Mouse (Mus musculus) T-helper 2 cell (primary cell): ENCODE data around the gene Tipin.
"Not testable (repeated sequence)": the region's sequence is repeated elsewhere in the genome, so short reads cannot be mapped to it uniquely, and the experiment has no call there.

Experiments used
- in situ Hi-C: fragments of 300-600 bp; cut with MboI, MseI; formaldehyde crosslinking; loops from one replicate; pipeline ENCODE4 v1.15.1; 2025; ENCODE audit warnings: high pct_unique_total_duplicates

Tipin gene

DNA sequence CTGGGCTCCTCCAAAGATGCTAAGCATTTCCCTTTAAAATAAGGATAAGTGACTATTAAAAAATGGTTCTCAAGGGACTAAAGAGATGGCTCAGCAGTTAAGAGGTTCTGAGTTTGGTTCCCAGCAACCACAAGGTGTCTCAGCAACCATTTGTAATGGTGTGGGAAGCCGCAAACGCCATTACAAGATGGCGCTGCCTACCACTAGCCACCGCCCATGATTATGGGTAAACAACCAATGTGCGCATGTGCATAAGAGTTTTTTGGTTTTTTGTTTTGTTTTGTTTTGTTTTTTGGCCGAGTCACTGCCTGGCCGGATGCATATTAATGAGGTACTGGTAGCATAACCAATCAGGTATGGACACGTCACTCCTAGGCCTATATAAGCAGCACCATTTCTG lies 12.5 kb upstream of the Tipin start:
- in situ Hi-C loops: loop anchor here (25.0 kb wide), 1 partner anchor 882 kb away; the partner anchor contains the start of genes 2300009A05Rik and Map2k5

DNA sequence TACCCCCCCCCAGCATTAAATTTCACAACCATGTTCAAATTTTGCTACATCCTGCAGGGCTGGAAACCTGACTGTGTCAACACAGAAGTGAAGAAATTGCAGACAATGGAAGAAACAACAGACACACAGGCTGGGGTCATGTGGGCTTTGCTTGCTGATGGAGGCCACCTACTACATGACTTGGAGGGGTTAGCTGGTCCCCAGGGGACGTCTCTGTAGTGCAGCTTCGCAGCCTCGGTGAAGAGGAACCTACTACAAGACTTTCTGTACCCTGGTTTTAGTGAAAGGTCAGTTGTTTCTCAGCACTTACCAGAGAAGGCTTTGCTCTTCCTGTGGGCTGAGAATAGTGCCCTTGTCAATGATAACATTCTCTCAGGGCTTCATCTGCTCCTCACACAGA lies 10.1 kb upstream of the Tipin start:
- in situ Hi-C loops: loop anchor here (5.0 to 25.0 kb wide), 2 partner anchors 84 to 884 kb away; partner anchors contain the start of genes 2300009A05Rik and Map2k5

DNA sequence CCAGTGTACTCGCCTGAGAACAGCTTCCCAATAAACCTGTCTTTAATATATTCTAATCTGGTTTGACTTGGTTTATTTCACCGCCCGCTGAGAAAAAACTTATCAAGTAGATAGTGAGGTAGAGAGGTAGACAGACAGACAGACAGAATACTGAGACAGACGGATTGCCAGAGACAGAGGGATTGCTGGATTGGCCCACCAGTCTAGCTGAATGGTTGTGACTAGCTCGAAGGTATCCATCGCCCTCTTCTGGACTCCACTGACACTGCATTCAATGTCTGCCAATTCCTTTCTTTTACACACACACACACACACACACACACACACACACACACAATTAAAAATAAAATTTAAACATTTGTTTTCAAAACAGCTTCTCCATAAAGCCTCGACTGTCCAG lies 8.8 kb upstream of the Tipin start:
- in situ Hi-C loops: loop anchor here (5.0 to 25.0 kb wide), 2 partner anchors 85 to 885 kb away; partner anchors contain the start of genes 2300009A05Rik and Map2k5

DNA sequence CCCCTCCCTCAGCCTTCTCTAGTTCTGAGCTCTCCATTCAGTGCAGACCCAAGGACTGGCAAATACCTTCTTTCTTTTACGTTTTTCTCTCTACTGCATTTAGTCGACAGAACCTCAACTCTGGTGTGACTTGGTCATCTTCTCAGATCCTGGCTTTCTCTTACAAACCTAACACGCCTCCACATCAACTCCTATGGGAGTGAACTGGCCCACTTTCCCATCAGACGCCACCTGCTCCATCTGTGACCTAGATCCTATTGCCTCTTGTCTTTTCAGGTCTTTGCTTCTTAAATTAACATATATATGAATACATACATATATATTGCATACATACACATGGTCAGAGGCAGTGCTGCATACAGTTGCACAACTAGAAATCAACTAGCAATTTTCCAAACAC lies 7.6 kb upstream of the Tipin start:
- in situ Hi-C loops: loop anchor here (5.0 to 25.0 kb wide), 2 partner anchors 86 to 886 kb away; partner anchors contain the start of genes 2300009A05Rik and Map2k5

DNA sequence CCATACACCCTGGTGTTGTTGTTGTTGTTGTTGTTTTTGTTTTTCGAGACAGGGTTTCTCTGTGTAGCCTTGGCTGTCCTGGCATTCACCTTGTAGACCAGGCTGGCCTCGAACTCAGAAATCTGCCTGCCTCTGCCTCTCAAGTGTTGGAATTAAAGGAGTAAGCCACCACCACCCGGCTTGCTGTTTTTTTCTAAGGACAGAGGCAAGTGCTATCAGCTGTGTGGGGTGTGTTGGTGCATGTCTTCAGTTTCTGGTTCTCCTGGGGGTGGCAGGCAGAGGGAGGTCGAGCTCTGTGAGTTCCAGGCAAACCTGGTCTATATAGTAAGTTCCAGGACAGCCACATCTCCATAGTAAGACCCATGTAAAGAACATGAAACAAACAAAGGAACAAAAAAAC lies 7.1 kb upstream of the Tipin start:
- in situ Hi-C loops: loop anchor here (5.0 to 25.0 kb wide), 2 partner anchors 87 to 887 kb away; partner anchors contain the start of genes 2300009A05Rik and Map2k5

DNA sequence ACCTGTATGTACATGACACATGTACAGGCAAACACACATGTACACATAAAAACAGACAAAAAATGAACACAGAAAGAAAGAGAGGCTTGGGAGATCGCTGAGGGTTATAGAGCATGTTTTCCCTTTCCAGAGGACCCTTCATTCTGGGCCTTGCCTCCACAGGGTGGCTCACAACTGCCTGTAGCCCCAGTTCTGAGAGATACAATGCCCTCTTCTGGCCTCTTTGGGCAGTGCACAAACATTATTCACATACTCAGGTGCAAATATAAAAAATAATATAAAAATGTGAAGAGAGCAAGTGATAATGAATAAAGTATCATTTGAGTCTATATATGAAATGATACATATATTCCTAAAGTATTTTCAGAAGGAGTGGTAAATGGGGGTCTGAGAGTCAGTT lies 6.5 kb upstream of the Tipin start:
- in situ Hi-C loops: loop anchor here (5.0 to 25.0 kb wide), 2 partner anchors 88 to 888 kb away; partner anchors contain the start of genes 2300009A05Rik and Map2k5

DNA sequence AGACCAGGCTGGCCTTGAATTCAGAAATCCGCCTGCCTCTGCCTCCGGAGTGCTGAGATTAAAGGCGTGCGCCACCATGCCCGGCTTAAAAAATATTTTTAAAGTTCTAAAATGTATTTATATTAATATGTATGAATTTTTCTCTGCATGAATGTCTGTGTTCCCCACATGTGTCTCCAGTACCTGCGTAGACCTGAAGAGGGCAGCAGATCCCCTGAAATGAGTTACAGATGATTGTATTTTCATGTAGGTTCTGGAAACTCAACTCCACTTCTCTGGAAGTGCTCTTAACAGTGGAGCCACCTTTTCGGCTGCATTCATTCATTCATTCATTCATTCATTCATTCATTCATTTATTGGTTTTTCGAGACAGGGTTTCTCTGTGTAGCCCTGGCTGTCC lies 3.7 kb upstream of the Tipin start:
- in situ Hi-C loops: no loop called here

DNA sequence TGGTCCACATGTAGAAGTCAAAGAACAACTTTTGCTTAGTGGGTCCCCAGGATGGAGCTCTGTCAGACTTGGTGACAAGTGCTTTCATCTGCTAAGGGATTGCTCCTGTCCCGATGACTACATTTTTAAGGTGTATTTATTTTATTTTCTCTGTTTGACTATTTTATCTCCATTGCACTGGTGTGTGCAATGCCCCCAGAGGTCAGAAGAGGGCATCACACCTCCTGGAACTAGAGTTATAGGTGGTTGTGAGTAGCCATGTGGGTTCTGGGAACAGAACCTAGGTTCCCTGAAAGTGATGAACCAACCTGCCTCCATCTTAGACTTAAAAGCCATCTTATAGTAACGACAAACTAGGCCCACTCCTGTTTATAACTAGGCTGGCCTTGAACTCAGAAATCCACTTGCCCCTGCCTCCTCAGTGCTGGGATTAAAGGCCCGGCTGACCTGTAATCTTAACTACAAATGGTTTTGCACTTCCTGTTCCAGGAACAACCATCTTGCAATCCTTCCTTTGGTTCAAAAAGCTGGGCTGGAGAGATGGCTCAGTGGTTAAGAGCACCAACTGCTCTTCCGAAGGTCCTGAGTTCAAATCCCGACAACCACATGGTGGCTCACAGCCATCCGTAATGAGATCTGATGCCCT lies 2.6 kb upstream of the Tipin start:
- in situ Hi-C loops: no loop called here

DNA sequence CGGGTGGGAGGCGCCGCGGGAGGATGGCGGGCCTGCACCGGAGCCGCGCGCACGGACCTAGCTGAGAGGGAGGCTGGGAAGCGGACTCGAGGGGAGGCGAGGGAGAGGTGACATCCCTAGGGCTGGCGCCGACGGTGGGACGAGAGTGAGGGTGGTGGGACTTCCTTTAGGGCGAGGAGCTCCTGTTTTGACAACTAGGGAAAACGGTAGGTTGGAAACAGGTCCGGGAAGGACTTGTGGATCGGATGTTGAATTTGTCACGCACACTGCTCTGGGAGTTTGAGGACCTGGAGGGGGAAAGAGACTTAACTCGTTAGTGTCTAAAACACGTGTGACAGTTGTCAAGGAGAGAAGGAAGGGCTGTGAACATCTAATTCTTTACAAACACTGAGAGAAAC lies 399 bp downstream of the Tipin start:
- in situ Hi-C loops: no loop called here

DNA sequence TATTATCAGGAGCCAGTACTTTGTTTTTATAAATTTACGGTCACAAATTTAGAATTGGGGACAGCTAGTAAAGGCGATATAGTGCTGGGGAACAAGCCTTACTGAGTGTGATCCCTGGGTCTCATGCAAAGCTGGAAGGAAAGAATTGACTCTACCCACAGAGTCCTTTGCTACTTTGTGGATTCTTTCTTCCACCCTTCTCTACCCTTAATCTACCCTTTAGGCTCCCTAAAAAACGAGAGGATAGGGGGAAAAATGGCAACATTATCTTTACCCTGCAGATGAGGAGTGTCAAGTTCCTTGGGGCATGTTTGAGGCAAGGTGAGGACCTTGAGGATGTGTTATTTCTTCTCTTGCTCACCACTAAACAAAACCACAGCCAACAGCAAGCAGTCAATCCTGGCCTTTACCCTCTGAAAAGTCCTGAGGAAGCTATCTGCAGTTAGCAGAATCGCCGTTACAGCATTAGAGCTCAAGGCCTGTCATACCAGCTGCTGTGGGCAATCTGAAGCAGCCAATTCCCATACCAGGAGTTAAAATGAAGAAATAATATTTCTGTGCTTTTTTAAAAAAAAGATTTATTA lies 1.1 kb downstream of the Tipin start:
- in situ Hi-C loops: no loop called here

DNA sequence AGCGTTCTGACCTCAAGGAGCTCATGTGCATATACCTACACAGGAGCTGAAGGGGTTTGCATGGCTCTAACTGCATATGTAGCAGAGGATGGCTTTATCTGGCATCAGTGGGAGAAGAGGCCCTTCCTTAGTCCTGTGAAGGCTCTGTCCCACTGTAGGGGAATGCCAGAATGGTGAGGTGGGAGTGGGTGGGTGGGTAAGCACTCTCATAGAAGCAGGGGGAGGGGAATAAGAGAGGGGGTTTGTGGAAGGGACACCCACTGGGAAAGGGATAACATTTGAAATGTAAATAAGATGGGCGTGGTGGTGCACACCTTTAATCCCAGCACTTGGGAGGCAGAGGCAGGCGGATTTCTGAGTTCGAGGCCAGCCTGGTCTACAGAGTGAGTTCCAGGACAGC lies 21.7 kb downstream of the Tipin start:
- in situ Hi-C loops: not testable (repeated sequence)

DNA sequence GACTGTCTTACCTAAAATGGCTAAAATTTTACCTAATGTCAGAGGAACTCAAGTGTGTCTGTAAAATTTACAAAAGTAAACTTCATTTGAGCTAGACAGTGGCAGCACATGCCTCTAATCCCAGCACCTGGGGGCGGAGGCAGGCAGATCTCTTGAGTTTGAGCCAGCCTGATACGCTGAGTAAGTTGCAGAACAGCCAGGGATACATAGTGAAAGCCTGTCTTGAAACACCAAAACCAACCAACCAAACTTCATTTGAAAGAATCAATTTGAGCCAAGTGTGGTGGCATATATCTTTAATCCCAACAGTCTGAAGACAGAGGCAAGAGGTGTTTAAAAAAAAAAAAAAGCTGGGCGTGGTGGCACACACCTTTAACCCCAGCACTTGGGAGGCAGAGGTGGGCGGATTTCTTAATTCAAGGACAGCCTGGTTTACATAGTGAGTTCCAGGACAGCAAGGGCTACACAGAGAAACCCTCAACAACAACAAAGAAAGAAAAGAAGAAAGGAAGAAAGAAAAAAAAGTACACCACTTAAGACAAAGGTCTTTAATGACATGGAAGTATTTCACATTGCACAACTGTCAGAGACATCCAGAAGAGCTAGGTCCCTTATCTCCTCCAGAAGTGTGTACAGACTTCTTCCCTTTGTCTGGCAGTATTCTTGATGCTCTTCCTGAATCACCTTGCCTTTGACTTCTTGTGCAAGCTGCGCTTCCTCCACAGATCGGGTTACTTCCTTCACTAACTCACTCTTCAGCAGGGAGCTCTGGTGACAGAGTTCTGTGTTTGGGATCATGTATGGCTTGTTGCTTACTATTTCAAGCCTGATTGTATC lies 25.3 kb downstream of the Tipin start:
- in situ Hi-C loops: no loop called here

DNA sequence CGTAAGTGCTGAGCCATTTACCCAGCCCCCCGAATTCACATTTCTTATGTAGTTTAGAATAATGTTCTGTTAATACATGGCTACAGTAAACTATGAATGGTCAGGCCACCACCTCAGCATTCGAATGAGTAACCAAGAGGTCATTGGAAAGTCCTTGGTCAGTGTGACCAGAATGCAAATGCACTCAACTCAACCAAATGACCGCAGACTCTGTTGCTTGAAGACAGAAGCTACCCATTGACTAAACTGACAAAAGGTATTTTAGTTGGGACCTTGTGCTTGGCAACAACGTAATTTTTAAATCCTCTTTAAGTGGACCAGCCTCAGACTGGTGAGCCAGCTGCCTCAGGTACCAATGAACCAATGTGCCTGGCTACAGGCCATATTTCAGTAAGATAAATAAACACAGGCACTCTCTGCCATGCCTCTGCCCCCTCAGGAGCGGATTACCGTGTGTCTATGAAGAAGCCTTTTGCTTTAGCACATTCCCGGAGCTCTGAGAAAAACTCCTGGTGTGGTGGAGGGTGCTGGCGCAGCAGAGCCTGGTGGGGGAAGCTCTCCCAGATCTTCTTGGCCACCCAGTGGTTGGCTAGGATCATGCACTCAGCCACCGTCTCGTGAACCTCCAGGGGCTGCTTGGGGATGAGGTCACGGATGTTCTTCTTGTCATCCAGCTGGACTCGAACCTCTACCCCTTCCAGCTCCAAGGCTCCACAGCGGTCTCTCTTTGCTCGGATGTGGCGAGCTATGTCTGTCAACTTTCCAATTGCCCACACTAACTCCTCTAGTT lies 29.8 kb downstream of the Tipin start:
- in situ Hi-C loops: no loop called here

DNA sequence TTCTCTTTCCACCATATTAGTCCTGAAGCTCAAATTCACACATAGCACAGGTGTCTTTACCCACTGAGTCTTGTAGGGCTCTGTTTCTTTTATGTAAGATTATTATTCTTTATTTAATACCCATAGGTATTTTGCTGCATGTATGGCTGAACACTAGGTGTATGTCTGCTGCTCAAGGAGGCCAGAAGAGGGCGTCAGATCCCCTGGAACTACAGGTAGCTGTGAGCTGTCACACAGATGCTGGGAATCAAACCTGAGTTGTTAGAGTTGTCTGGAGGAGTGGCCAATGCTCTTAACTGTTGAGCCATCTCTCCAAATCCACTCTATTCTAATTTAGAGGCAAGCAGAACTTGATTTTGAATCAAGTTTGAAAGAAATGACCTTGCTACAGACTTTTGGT lies 30.7 kb downstream of the Tipin start:
- in situ Hi-C loops: no loop called here

DNA sequence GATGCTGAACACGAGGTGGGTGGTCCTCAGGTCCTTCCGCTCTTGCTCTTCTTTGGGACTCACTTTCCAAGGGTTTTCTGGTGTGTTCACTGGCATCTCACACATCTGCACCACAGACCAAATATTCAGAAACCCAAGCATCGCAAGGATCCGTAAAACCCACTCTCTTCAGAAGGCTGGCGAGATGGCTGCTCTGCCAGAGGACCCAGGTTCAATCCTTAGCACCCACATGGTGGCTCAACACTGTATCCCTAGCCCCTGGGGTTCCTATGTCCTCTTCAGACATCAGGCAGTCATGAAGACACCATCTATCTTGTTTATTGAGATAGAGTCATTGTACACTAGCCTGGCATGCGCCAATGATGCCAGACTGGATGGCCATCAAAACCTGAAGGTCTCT lies 33.3 kb downstream of the Tipin start:
- in situ Hi-C loops: no loop called here

DNA sequence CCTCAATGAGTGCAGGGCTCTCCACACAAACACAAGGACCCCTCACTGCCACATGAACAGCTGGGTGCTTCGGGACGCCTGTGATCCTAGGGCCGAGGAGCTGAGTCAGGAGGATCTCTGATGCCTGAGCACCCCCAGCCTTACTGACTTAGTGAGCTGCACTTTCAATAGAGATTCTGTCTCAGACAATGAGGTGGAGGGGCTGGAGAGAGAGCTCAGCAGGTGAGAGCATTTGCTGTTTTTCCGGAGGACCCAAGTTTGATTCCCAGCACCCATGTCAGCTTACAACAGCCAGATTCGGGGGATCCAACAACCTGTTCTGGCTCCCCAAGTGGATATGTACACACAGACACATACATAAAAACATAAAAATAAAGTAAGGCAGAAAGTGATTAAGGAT lies 35.6 kb downstream of the Tipin start:
- in situ Hi-C loops: no loop called here

DNA sequence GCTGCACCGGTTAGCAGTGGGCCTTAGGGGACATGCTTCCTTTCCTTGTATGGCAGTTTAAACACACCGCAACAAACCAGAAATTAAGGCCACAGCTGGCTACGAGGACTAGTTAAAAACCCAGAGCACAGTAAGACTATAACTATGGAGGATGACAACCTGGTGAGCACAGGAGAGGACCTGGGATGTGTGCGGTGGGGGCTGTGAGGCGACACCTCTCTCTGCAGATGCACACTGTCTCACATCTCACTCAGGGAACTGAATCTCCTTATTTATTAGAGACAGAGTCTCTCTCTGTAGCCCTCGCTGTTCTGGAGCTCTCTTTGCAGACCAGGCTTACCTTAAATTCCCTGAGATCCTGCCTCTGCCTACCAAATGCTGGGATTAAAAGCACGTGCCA lies 42.6 kb downstream of the Tipin start:
- in situ Hi-C loops: no loop called here

DNA sequence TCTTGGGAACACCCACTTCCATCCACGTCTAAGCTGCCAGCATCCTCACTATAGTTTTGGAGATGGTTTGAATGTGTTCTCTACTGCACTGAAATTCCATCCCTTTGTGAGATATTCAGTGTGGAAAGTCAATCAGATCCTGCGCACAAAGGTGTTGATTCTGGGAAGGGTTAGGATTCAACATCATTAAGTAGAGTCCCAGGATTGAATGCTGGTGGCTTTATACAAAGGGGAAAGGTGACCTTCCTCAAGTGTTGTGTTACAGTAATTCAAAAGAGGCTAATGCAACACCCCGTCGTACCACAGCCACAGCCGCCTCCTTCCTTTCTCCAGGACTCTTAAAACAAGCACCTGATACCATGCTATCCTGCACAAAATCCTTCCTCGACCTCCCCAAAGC lies 54.4 kb downstream of the Tipin start:
- in situ Hi-C loops: no loop called here

DNA sequence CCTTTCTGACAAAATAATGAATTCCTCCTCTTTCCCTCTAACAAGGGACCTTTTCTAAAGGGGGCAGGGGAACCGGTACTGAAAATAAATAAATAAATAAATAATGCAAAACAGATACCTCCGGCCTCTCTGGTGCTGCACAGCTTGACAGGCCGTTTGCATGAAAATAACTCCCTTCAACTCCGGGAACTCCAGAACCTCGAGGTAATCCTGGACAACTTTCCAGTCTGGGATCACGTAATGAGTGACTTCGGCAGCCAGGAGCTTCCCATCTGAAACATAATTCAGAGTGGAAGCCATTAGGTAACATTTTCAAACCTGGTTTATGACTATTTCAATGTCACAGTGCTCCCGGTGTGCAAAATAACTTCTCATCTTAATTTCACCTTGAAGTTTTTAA lies 58.0 kb downstream of the Tipin start:
- in situ Hi-C loops: no loop called here

DNA sequence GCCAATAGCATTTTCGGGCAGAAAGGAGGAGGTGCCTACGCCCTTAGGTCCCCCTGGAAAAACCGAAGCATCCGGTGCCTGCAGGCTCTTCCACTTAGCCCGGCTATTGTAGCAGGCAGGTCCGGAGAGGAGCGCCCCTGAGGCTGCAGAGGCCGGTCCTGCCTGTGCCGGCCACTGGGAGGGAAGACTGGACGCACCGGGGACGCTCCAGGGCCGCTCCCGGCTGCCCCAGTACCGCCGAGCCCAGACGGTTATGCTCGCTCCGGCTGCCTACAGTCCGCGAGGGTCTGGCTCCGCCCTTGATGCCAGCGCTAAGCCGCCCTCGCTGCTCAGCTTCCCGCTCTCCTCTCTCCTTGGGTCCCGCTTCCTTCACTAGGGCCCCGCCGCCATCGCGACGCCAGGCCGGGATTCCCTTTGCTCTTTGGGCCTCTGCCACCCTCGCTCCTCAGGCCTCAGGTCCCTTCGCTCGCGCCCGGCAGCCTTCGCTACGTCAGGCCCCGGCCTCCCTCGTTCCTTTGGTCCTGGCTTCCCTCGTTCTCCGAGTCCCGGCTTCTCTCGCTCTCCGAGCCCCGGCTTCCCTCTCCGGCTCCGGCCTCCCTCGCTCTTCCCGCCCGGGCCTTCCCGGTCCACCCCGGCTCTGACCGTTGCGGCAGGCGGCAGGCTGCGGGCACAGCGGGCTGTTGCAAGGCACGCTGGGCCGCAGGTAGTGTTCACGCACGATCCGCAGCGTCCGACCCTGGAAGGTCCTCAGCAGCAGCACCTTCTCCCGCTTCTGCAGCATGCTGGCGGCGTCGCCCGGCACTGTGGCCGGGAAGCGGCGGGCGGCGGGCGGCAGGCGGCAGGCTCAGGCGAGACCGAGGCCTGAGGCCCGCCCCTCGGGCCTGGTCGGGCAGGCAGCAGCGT lies 59.2 kb downstream of the Tipin start:
- in situ Hi-C loops: loop anchor here (10.0 kb wide), 1 partner anchor 1976 kb away; no protein-coding TSS in a partner anchor

DNA sequence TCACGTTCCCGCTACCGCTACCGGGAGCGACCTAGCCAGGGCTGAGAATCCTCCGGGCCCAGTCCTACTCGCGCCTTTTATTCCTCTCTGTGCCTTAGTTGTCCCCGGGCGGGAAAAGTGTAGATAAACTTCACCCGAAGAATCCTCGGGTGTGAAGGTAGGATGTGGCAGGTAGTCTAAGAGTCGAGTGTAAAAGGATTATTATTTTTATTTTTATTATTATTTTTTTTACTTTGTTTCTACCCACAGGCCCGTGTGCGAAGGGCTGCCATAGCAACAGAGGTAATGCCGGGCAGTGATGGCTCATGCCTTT lies 59.8 kb downstream of the Tipin start, which contains the start of gene Dis3l:
Dis3l (minus strand) TSS at position 35 of the 313 bp plus-strand sequence.
- in situ Hi-C loops: loop anchor here (10.0 kb wide), 1 partner anchor 1976 kb away; no protein-coding TSS in a partner anchor
